Mouse (Mus musculus): ENCODE results near the gene Rybp.

Rybp gene

GRCm38 (mm10) chr6:100288016-100288729 is 888 bp upstream of the Rybp start:
- DNase-seq (ENCODE audit: low spot score), result no peak

GRCm38 (mm10) chr6:100286573-100287333 is 532 bp downstream of the Rybp start:
- no peak for DNase-seq (ENCODE audit: low spot score)

- no peak for DNase-seq (ENCODE audit: low spot score)
Observed at GRCm38 (mm10) chr6:100285985-100286572, 1.2 kb downstream of the Rybp start.

- no peak for DNase-seq (ENCODE audit: low spot score)
Observed at GRCm38 (mm10) chr6:100278841-100279240, 8.4 kb downstream of the Rybp start.

- DNase-seq (ENCODE audit: low spot score), result no peak
Observed at GRCm38 (mm10) chr6:100276344-100276743, 10.9 kb downstream of the Rybp start.

GRCm38 (mm10) chr6:100275643-100276042 is 11.6 kb downstream of the Rybp start:
- no peak for DNase-seq (ENCODE audit: low spot score)

- DNase-seq (ENCODE audit: low spot score), result no peak
Observed at GRCm38 (mm10) chr6:100273556-100273955, 13.7 kb downstream of the Rybp start.

GRCm38 (mm10) chr6:100271992-100272391 is 15.3 kb downstream of the Rybp start:
- DNase-seq (ENCODE audit: low spot score), result no peak

- DNase-seq (ENCODE audit: low spot score), result no peak
Observed at GRCm38 (mm10) chr6:100270765-100271164, 16.5 kb downstream of the Rybp start.

GRCm38 (mm10) chr6:100259607-100260006 is 27.7 kb downstream of the Rybp start:
- no peak for DNase-seq (ENCODE audit: low spot score)

GRCm38 (mm10) chr6:100258278-100258677 is 29.0 kb downstream of the Rybp start:
- no peak for DNase-seq (ENCODE audit: low spot score)

GRCm38 (mm10) chr6:100255411-100255810 is 31.9 kb downstream of the Rybp start:
- DNase-seq (ENCODE audit: low spot score), result no peak

- DNase-seq (ENCODE audit: low spot score), result no peak
Observed at GRCm38 (mm10) chr6:100254671-100255070, 32.6 kb downstream of the Rybp start.

GRCm38 (mm10) chr6:100244474-100244873 is 42.8 kb downstream of the Rybp start:
- DNase-seq (ENCODE audit: low spot score), result no peak

- DNase-seq (ENCODE audit: low spot score), result no peak
Observed at GRCm38 (mm10) chr6:100235036-100235435, 52.2 kb downstream of the Rybp start.

GRCm38 (mm10) chr6:100233522-100233921 is 53.8 kb downstream of the Rybp start:
- DNase-seq (ENCODE audit: low spot score), result peak; percentile 7

- no peak for DNase-seq (ENCODE audit: low spot score)
Observed at GRCm38 (mm10) chr6:100233061-100233460, 54.2 kb downstream of the Rybp start.

- no peak for DNase-seq (ENCODE audit: low spot score)
Observed at GRCm38 (mm10) chr6:100226204-100226603, 61.1 kb downstream of the Rybp start.

- DNase-seq (ENCODE audit: low spot score), result no peak
Observed at GRCm38 (mm10) chr6:100223932-100224331, 63.4 kb downstream of the Rybp start.

- DNase-seq (ENCODE audit: low spot score), result no peak
Observed at GRCm38 (mm10) chr6:100223435-100223834, 63.9 kb downstream of the Rybp start.

- no peak for DNase-seq (ENCODE audit: low spot score)
Observed at GRCm38 (mm10) chr6:100222927-100223326, 64.4 kb downstream of the Rybp start.

- no peak for DNase-seq (ENCODE audit: low spot score)
Observed at GRCm38 (mm10) chr6:100221803-100222202, 65.5 kb downstream of the Rybp start.

GRCm38 (mm10) chr6:100220917-100221560 is 66.2 kb downstream of the Rybp start:
- DNase-seq (ENCODE audit: low spot score), result no peak

Data from layer of hippocampus, adult 9-10 months (tissue).